ENCODE assay signal across 9 mouse cellular contexts in genomic region chr3:62339516-62340051, GRCm38 (mm10). TPM values are rescaled to one million over a fixed set of nuclear protein-coding genes. Genes with fewer than 3 reads are reported as not detected.
DNase-seq lines count a peak whose midpoint lies in the region; ATAC-seq and TF ChIP-seq lines count a peak whose summit lies in the region.
"Had no signal": no experiment of that assay in that cellular context is flagged by ENCODE, and none has a peak within 500 bp of the region (broad histone marks: within the 10 kb centered on the region; RNA-seq: fewer than 3 reads in every experiment).

No protein-coding gene starts in this region.

- H3K27me3 ChIP-seq in heart, embryonic 11.5 days (ENCODE audit: control insufficient read depth, insufficient read depth, low read length): 0 out of 2 replicates have a peak, but pooled peaks cover 6% of the 10 kb centered on the region
- no peaks in the 10 kb centered on the region for H3K27me3 ChIP-seq in lung, embryonic 16.5 days (ENCODE audit: control insufficient read depth, insufficient read depth, low read depth, low read length)

- no peak for TF ChIP-seq CTCF in left cerebral cortex, adult 2 months (IDR thresholded peaks at IDR 0.05)

- ATAC-seq in heart, embryonic 11.5 days (replicated peaks; ENCODE audit: insufficient number of reproducible peaks, low FRiP score, low TSS enrichment): peak; percentile 67
- peak; percentile 61 for ATAC-seq in lung, embryonic 16.5 days (ENCODE audit: low read depth)

- no peaks in the 10 kb centered on the region for H3K36me3 ChIP-seq in heart, embryonic 11.5 days (ENCODE audit: control insufficient read depth, insufficient read depth, low read length)
- no peaks in the 10 kb centered on the region for H3K36me3 ChIP-seq in lung, embryonic 16.5 days (ENCODE audit: control insufficient read depth, insufficient read depth, low read length)

- peak overlapping the region; percentile 94 for H3K4me2 ChIP-seq in heart, embryonic 11.5 days
- peak overlapping the region; percentile 69 for H3K4me2 ChIP-seq in lung, embryonic 16.5 days (ENCODE audit: low read depth, low read length)

- DNase-seq in left cerebral cortex, adult 2 months (ENCODE audit: extremely low spot score in 1 of 2, low spot score in 2 of 2): peak; percentile 16 to 33
- DNase-seq in left cerebral cortex, adult 9 months (ENCODE audit: low spot score in 2 of 2): no peak
- DNase-seq in embryo, embryonic 11.5 days (ENCODE audit: low read depth, low spot score): peak; percentile 2
- peak; percentile 17 for DNase-seq in kidney, adult 9 months
- peak; percentile 38 for DNase-seq in ovary, postnatal 36 days (ENCODE audit: low spot score)
- DNase-seq in T-cell, adult 2 months (ENCODE audit: low spot score): no peak

- under 1% methylated on average over 53 of the region's 53 CpGs for WGBS in heart, embryonic 11.5 days (ENCODE audit: insufficient replicate concordance)
- WGBS in lung, embryonic 16.5 days: under 1% methylated on average over 48 of the region's 53 CpGs

- H3K27ac ChIP-seq in left cerebral cortex, adult 2 months: peak overlapping the region; percentile 67
- H3K27ac ChIP-seq in heart, embryonic 11.5 days (ENCODE audit: low read depth, low read length): no peak overlapping the region
- peak overlapping the region; percentile 93 for H3K27ac ChIP-seq in lung, embryonic 16.5 days (ENCODE audit: low read length)
- H3K27ac ChIP-seq: macrophage had no signal

- intact Hi-C loops in left cerebral cortex, adult 2 months (cut with DNase I): loop anchor here (5.0 kb wide), 2 partner anchors 118 to 122 kb away; no protein-coding TSS in a partner anchor

- H3K4me3 ChIP-seq in left cerebral cortex, adult 2 months: peak overlapping the region; percentile 80
- H3K4me3 ChIP-seq in heart, embryonic 11.5 days (ENCODE audit: low read depth, low read length): peak overlapping the region; percentile 80
- peak overlapping the region; percentile 77 for H3K4me3 ChIP-seq in lung, embryonic 16.5 days (ENCODE audit: low read length)

- H3K9ac ChIP-seq in heart, embryonic 11.5 days (ENCODE audit: low read depth, low read length): peak overlapping the region; percentile 77
- peak overlapping the region; percentile 86 for H3K9ac ChIP-seq in lung, embryonic 16.5 days (ENCODE audit: low read length)

- no peaks in the 10 kb centered on the region for H3K9me3 ChIP-seq in heart, embryonic 11.5 days (replicated peaks; ENCODE audit: control insufficient read depth, low read length)
- H3K9me3 ChIP-seq in lung, embryonic 16.5 days (ENCODE audit: control insufficient read depth, low read length): no peaks in the 10 kb centered on the region

- H3K4me1 ChIP-seq in heart, embryonic 11.5 days (ENCODE audit: control insufficient read depth, insufficient read depth, low read length): no peaks in the 10 kb centered on the region
- peaks cover 16% of the 10 kb centered on the region; the same call in 1 of the 2 replicates for H3K4me1 ChIP-seq in lung, embryonic 16.5 days (replicated peaks; ENCODE audit: control insufficient read depth, insufficient read depth, low read length)

RNA-seq across cellular contexts. Expression of gene Arhgef26, which starts 1.4 kb away (rescaled TPM):
- total RNA-seq in left cerebral cortex, adult 2 months (2021): 10 to 100 TPM; 23.0 to 26.5 TPM
- 3.6 and 5.2 TPM in 2 replicates for polyA plus RNA-seq in heart, embryonic 11.5 days (2014; fragmentation: Nextera tagmentation; extraction: Ambion mirVana)
- polyA plus RNA-seq in lung, embryonic 16.5 days (2015; fragmentation: Nextera tagmentation; extraction: Ambion mirVana): 19.6 and 20.9 TPM in 2 replicates
- polyA plus RNA-seq: macrophage had no signal

Comparison
In these comparisons a context has a peak if more than half of its experiments do, and no peak if none do; other contexts are left out.
1. DNase-seq: peak in left cerebral cortex, adult 2 months (2 of 2), embryo, embryonic 11.5 days (single experiment), kidney, adult 9 months (single experiment) and ovary, postnatal 36 days (single experiment); none in left cerebral cortex, adult 9 months (0 of 2) and T-cell, adult 2 months (single experiment).
2. Peak in every context shown above with its lines, with median percentiles within 50 percentile points of each other: H3K4me3 ChIP-seq.